In genomic region chr12:41724585-41724984, GRCm38 (mm10) we compare ENCODE assay signal across 22 mouse cellular contexts.
"Had no signal": no experiment of that assay in that cellular context is flagged by ENCODE, and none has a peak within 500 bp of the region (broad histone marks: within the 10 kb centered on the region; RNA-seq: fewer than 3 reads in every experiment).

No protein-coding gene starts in this region.

- DNase-seq: heart, postnatal 10 days; heart, postnatal 14 days; heart, postnatal 36 days; heart, postnatal 4 days; kidney, adult 11 months; kidney, adult 18-20 months; kidney, adult 2 months; kidney, adult 8-10 months; kidney, adult 9 months; kidney, postnatal 10 days; kidney, postnatal 14 days; kidney, postnatal 25 days; kidney, postnatal 36 days; kidney, postnatal 4 days; layer of hippocampus, adult 9-11 months; layer of hippocampus, postnatal 36 days had no signal

- ATAC-seq: hindbrain, embryonic 16.5 days; hindbrain, postnatal 0 days; inflammation-experienced regulatory T-cells, adult 6 months; intestine, embryonic 15.5 days; intestine, embryonic 16.5 days; intestine, postnatal 0 days had no signal
